Mouse (Mus musculus): ENCODE data around the gene 1700023F06Rik.

DNA sequence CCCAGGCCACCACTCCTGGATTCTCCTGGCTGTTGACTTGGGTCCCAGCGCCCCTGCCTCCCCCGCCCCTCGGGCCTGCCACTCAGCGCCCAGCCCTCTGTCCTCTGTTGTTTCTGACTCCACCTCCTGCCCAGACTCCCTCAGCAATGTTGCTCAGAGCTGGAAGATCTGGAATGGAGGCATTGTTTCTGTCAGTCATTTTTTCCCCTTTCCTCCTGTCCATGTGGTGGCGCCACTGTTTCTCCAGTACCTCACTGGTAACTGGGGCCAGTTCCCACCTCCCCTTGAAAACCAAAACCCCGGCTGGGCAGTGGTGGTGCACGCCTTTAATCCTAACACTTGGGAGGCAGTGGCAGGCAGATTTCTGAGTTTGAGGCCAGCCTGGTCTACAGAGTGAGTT lies 46.9 kb downstream of the 1700023F06Rik start:
- TF ChIP-seq POLR2A (IDR thresholded peaks at IDR 0.05; ENCODE audit: extremely low read depth, insufficient read depth, low read length) (no peak), CTCF (IDR thresholded peaks at IDR 0.05; ENCODE audit: low read depth, low read length) (no peak)
